Mouse (Mus musculus): ENCODE measurements around the gene Sec22b.

GRCm38 (mm10) chr3:97887785-97888167 lies 13.2 kb upstream of the Sec22b start:
- TF ChIP-seq ZNF384 (IDR thresholded peaks at IDR 0.05; ENCODE audit: low read depth, low read length) (no peak), CHD2 (IDR thresholded peaks at IDR 0.05; ENCODE audit: low read depth, low read length) (no peak), ZC3H11A (IDR thresholded peaks at IDR 0.05; ENCODE audit: borderline replicate concordance, low read depth, low read length) (no peak)

Data from ES-E14 (cell line).